Mouse (Mus musculus): ENCODE results near the gene Setd2.

- TF ChIP-seq CTCF (IDR thresholded peaks at IDR 0.05; ENCODE audit: insufficient read depth, low read length) = no peak
- no peak for TF ChIP-seq POLR2A (IDR thresholded peaks at IDR 0.05; ENCODE audit: borderline replicate concordance, extremely low read depth, low read depth, low read length)
Observed at GRCm38 (mm10) chr9:110666374-110666773, 134.0 kb downstream of the Setd2 start.
